Mouse (Mus musculus) forebrain, embryonic 16.5 days (tissue): ENCODE results near the gene 1700016K19Rik. TPM values are rescaled to one million over a fixed set of nuclear protein-coding genes. Genes with fewer than 3 reads are reported as not detected.

ENCODE experiments used
- ATAC-seq: fragments of 200-750 bp; cut with Nextera tagmentation; 2 replicates; pipeline ENCODE4 v1.8.0; 2017; ENCODE audit warnings: mild to moderate bottlenecking, moderate library complexity
- H3K27ac ChIP-seq: fragments of 300-500 bp; sonication (generic); 2 replicates; pipeline ENCODE4 v1.5.1; 2014; ENCODE audit warnings: low read length, control low read depth
- H3K27me3 ChIP-seq: fragments of 300-500 bp; sonication (generic); replicated peaks from 2 replicates; pipeline ENCODE4 v1.6.1; 2014; ENCODE audit warnings: low read length; ENCODE audit not compliant: control insufficient read depth, insufficient read depth
- H3K36me3 ChIP-seq: fragments of 300-500 bp; sonication (generic); 2 replicates; pipeline ENCODE4 v1.6.1; 2014; ENCODE audit not compliant: control insufficient read depth, insufficient read depth
- H3K4me1 ChIP-seq: fragments of 300-500 bp; sonication (generic); replicated peaks from 2 replicates; pipeline ENCODE4 v1.6.1; 2014; ENCODE audit warnings: low read length; ENCODE audit not compliant: control insufficient read depth, insufficient read depth
- H3K4me2 ChIP-seq: fragments of 300-500 bp; sonication (generic); 2 replicates; pipeline ENCODE4 v1.6.1; 2014; ENCODE audit warnings: mild to moderate bottlenecking, low read length, control low read depth
- H3K4me3 ChIP-seq: fragments of 300-500 bp; sonication (generic); replicated peaks from 2 replicates; pipeline ENCODE4 v1.5.1; 2014; ENCODE audit warnings: mild to moderate bottlenecking, low read length, control low read depth
- H3K9ac ChIP-seq: fragments of 300-500 bp; sonication (generic); replicated peaks from 2 replicates; pipeline ENCODE4 v1.6.1; 2014; ENCODE audit warnings: low read depth, low read length, control low read depth
- H3K9me3 ChIP-seq: fragments of 300-500 bp; sonication (generic); 2 replicates; pipeline ENCODE4 v1.6.1; 2016; ENCODE audit warnings: low read length; ENCODE audit not compliant: control insufficient read depth
- WGBS: fragments of 180-500 bp; shearing (Covaris S2); extraction: QIAGEN DNeasy Blood & Tissue Kit; methylation state at CpG from one replicate; pipeline ENCODE4 v1.1.7; 2014; 5-methylcytosine and 5-hydroxymethylcytosine counted together
- polyA plus RNA-seq: library from polyadenylated mRNA; unstranded; fragments of >200 nt; fragmentation: Nextera tagmentation; extraction: Ambion mirVana; gene quantifications from 2 replicates; pipeline ENCODE4 v1.2.1, GENCODE M21; 2015

Gene 1700016K19Rik
- polyA plus RNA-seq, 1 experiment from 2014 or later = 4.1 TPM

- Histone ChIP-seq H3K4me2 (peak overlapping the region; percentile 97), H3K27ac (no peak overlapping the region), H3K4me1 (peaks cover 34% of the 10 kb centered on the region), H3K36me3 (no peaks in the 10 kb centered on the region), H3K27me3 (0 out of 2 replicates have a peak, but pooled peaks cover 4% of the 10 kb centered on the region), H3K9ac (peak overlapping the region; percentile 57), H3K4me3 (peak overlapping the region; percentile 62), H3K9me3 (no peaks in the 10 kb centered on the region)
- no peak; the same call in 1 of the 2 replicates for ATAC-seq
- WGBS = 7% methylated on average over 28 of the region's 28 CpGs
These were observed 33.9 kb upstream of the 1700016K19Rik start for GRCm38 (mm10) chr11:75965674-75966400.

GRCm38 (mm10) chr11:75966401-75967372 is 33.0 kb upstream of the 1700016K19Rik start:
- 0 out of 2 replicates have a peak, but pooled peaks cover 4% of the 10 kb centered on the region for H3K27me3 ChIP-seq
- no peaks in the 10 kb centered on the region for H3K36me3 ChIP-seq
- peak overlapping the region; percentile 57 for H3K9ac ChIP-seq
- WGBS = 1% methylated on average over 75 of the region's 90 CpGs
- peak overlapping the region; percentile 97 for H3K4me2 ChIP-seq
- peaks cover 34% of the 10 kb centered on the region for H3K4me1 ChIP-seq
- H3K27ac ChIP-seq = no peak overlapping the region
- no peaks in the 10 kb centered on the region for H3K9me3 ChIP-seq
- peak; percentile 54 for ATAC-seq
- H3K4me3 ChIP-seq = peak overlapping the region; percentile 62

DNA sequence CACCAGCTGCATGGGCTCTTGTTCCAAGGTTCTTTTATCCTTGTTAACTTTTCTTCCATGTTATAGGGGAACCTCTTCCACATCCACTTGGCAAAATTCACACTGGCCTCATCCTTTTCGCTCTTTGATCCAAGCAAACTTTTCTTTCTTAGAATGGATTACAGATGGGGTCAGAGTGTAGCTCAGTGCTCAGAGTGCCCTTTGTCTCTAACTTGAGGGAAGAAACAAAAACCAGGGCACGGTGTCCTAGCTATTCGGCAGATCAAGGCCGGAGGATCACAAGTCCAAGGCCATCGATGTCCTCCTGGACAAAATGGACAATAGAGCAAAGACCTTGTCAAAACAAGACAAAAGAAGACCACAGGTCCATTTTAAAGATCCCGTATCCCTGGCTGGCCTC is 31.0 kb upstream of the 1700016K19Rik start:
- Histone ChIP-seq H3K36me3 (no peaks in the 10 kb centered on the region), H3K4me2 (no peak overlapping the region), H3K4me1 (peaks cover 33% of the 10 kb centered on the region), H3K27me3 (0 out of 2 replicates have a peak, but pooled peaks cover 4% of the 10 kb centered on the region), H3K9ac (no peak overlapping the region), H3K9me3 (no peaks in the 10 kb centered on the region), H3K4me3 (no peak overlapping the region), H3K27ac (no peak overlapping the region)
- 84% methylated on average over 6 of the region's 6 CpGs for WGBS
- ATAC-seq = no peak

DNA sequence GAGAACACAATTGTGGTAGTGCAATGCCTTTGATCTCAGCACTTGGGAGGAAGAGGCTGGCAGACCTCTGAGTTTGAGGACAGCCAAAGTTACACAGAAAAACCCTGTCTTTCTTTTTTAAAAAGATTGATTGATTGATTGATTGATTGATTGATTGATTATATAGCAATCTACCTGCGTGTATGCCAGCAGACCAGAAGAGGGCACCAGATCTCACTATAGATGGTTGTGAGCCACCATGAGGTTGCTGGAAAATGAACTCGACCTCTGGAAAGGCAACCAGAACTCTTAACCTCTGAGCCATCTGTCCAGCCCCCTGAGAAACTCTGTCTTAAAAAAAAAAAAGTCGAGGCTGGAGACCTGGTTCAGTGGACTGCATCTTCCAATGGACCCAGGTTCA is 29.1 kb upstream of the 1700016K19Rik start:
- H3K4me1 ChIP-seq = peaks cover 21% of the 10 kb centered on the region
- no peak overlapping the region for H3K4me3 ChIP-seq
- ATAC-seq = no peak
- 17% methylated on average over 3 of the region's 3 CpGs for WGBS
- H3K27ac ChIP-seq = no peak overlapping the region
- H3K27me3 ChIP-seq = 0 out of 2 replicates have a peak, but pooled peaks cover 1% of the 10 kb centered on the region
- H3K9me3 ChIP-seq = no peaks in the 10 kb centered on the region; the same call in 1 of the 2 replicates
- no peak overlapping the region for H3K4me2 ChIP-seq
- H3K36me3 ChIP-seq = no peaks in the 10 kb centered on the region
- no peak overlapping the region for H3K9ac ChIP-seq

- no peak overlapping the region for H3K4me2 ChIP-seq
- H3K4me1 ChIP-seq = peaks cover 5% of the 10 kb centered on the region
- 74% methylated on average over 3 of the region's 3 CpGs for whole genome bisulfite sequencing
- H3K4me3 ChIP-seq = no peak overlapping the region
- no peaks in the 10 kb centered on the region; the same call in 1 of the 2 replicates for H3K9me3 ChIP-seq
- H3K9ac ChIP-seq = no peak overlapping the region
- H3K27ac ChIP-seq = no peak overlapping the region
- no peak for ATAC-seq
- no peaks in the 10 kb centered on the region for H3K27me3 ChIP-seq
- H3K36me3 ChIP-seq = no peaks in the 10 kb centered on the region
These were observed 27.5 kb upstream of the 1700016K19Rik start for GRCm38 (mm10) chr11:75972188-75972587.

GRCm38 (mm10) chr11:75972916-75973567 is 26.7 kb upstream of the 1700016K19Rik start:
- ATAC-seq = no peak
- H3K9ac ChIP-seq = no peak overlapping the region
- no peak overlapping the region for H3K4me3 ChIP-seq
- no peaks in the 10 kb centered on the region; the same call in 1 of the 2 replicates for H3K9me3 ChIP-seq
- no peak overlapping the region for H3K27ac ChIP-seq
- H3K27me3 ChIP-seq = no peaks in the 10 kb centered on the region
- peaks cover 3% of the 10 kb centered on the region; the same call in 1 of the 2 replicates for H3K4me1 ChIP-seq
- H3K4me2 ChIP-seq = no peak overlapping the region
- WGBS = 12% methylated on average over 7 of the region's 7 CpGs
- no peaks in the 10 kb centered on the region for H3K36me3 ChIP-seq

DNA sequence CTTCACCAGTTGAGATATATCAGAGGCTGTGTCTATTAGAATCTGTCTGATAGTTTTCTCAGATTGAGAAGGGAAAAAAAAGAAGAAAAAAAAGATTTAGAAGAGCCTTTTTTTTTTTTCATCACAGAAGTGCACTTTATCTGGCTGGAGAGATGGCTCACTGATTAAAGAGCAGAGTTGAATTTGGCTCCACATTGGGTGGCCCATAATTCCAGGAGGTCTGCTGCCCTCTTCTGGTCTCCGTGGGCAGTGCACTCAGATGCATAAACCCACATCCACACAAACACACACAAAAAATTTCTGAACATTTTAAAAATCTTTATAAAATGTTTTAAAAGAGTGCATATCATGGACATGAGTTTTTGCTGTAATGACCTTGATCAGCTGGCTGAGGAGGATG is 25.7 kb upstream of the 1700016K19Rik start:
- ATAC-seq = no peak
- no peak overlapping the region for H3K9ac ChIP-seq
- WGBS = 95% methylated on average over 1 of the region's 1 CpGs
- no peak overlapping the region for H3K4me2 ChIP-seq
- no peaks in the 10 kb centered on the region for H3K36me3 ChIP-seq
- H3K27ac ChIP-seq = no peak overlapping the region
- no peak overlapping the region for H3K4me3 ChIP-seq
- H3K27me3 ChIP-seq = no peaks in the 10 kb centered on the region
- H3K4me1 ChIP-seq = peaks cover 3% of the 10 kb centered on the region; the same call in 1 of the 2 replicates
- H3K9me3 ChIP-seq = no peaks in the 10 kb centered on the region; the same call in 1 of the 2 replicates

GRCm38 (mm10) chr11:75976748-75977147 is 23.0 kb upstream of the 1700016K19Rik start:
- no peaks in the 10 kb centered on the region; the same call in 1 of the 2 replicates for H3K9me3 ChIP-seq
- no peak for ATAC-seq
- 77% methylated on average over 8 of the region's 8 CpGs for WGBS

More at GRCm38 (mm10) chr11:75976748-75977147, 23.0 kb upstream of the 1700016K19Rik start:
- H3K9ac ChIP-seq = no peak overlapping the region
- H3K27ac ChIP-seq = no peak overlapping the region
- H3K4me3 ChIP-seq = no peak overlapping the region
- no peaks in the 10 kb centered on the region for H3K36me3 ChIP-seq
- peaks cover 3% of the 10 kb centered on the region; the same call in 1 of the 2 replicates for H3K4me1 ChIP-seq
- H3K27me3 ChIP-seq = no peaks in the 10 kb centered on the region
- no peak overlapping the region for H3K4me2 ChIP-seq
